In the genomic region with DNA sequence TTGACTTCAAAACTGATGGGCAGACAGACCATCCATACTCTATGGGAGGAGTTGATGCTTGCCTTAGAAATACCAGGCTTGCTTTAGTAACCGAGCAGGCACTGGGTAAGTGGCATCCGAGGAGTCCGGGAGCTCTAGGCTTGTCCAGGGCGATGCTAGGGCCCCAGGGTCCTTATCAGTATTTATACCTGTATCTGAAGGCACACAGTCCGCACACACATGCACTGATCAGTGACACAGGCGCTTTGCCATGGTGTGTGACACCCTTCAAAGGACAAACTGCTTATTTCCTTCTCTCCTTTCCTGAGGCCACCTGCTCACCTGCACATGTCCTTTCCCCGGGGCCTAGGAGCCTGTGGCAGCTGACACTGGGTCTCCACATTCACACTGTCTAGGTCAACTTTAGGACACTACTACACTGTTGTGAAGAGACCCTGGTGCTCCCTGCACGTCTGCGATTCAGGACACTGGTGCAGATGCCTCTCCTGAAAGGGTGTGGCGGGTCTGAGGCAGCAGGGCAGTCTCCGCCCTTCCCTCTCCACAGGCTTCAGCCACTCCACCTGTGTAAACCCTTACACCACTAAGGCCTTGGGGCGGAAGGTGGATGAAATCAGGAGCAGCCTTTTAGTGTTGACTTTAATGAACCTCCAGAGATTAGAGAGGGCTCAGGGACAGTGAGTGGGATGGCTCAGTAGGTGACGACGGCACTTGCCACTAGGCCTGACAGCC, we compare ENCODE assay signal across 7 mouse cellular contexts. TPM values are rescaled to one million over a fixed set of nuclear protein-coding genes. Genes with fewer than 3 reads are reported as not detected.
A peak's percentile ranks its signal among the peaks of the same experiment; 100 is the strongest.
DNase-seq lines count a peak whose midpoint lies in the region; ATAC-seq and TF ChIP-seq lines count a peak whose summit lies in the region.

No protein-coding gene starts in this region.

- no peaks in the 10 kb centered on the region for H3K4me1 ChIP-seq in kidney, postnatal 0 days (replicated peaks; ENCODE audit: insufficient read depth, low read length)
- 0 out of 2 replicates have a peak, but pooled peaks cover 2% of the 10 kb centered on the region for H3K4me1 ChIP-seq in limb, embryonic 12.5 days (replicated peaks)

- no peak overlapping the region for H3K27ac ChIP-seq in kidney, postnatal 0 days
- H3K27ac ChIP-seq in limb, embryonic 12.5 days = no peak overlapping the region

- no peak overlapping the region for H3K9ac ChIP-seq in kidney, postnatal 0 days (ENCODE audit: low read depth, low read length)
- no peak overlapping the region for H3K9ac ChIP-seq in limb, embryonic 12.5 days (replicated peaks)

- H3K36me3 ChIP-seq in kidney, postnatal 0 days (ENCODE audit: insufficient read depth, low read length) = peaks cover 11% of the 10 kb centered on the region
- peaks cover 19% of the 10 kb centered on the region for H3K36me3 ChIP-seq in limb, embryonic 12.5 days

- no peak overlapping the region for H3K4me2 ChIP-seq in kidney, postnatal 0 days (ENCODE audit: low read length)
- H3K4me2 ChIP-seq in limb, embryonic 12.5 days = no peak overlapping the region

- TF ChIP-seq CTCF in kidney, postnatal 0 days (IDR thresholded peaks at IDR 0.05; ENCODE audit: low read depth) = no peak

- H3K9me3 ChIP-seq in kidney, postnatal 0 days (replicated peaks; ENCODE audit: low read length) = no peaks in the 10 kb centered on the region
- no peaks in the 10 kb centered on the region for H3K9me3 ChIP-seq in limb, embryonic 12.5 days

- ATAC-seq in kidney, postnatal 0 days (replicated peaks; ENCODE audit: low FRiP score, low read depth) = peak; percentile 34; the same call in 1 of the 2 replicates
- ATAC-seq in erythroblast, adult 5-6 weeks (replicated peaks; ENCODE audit: low FRiP score, poor library complexity, severe bottlenecking) = peak; percentile 48
- ATAC-seq in limb, embryonic 12.5 days (ENCODE audit: insufficient number of reproducible peaks, insufficient read depth, low FRiP score, low TSS enrichment, low read depth) = peak; percentile 17; the same call in 1 of the 2 replicates
- ATAC-seq in monocyte, adult 5-6 weeks (replicated peaks; ENCODE audit: insufficient number of reproducible peaks, low FRiP score, low TSS enrichment, poor library complexity, severe bottlenecking) = peak; percentile 24; the same call in 1 of the 2 replicates

- 85% methylated on average over 14 of the region's 14 CpGs for WGBS in kidney, postnatal 0 days
- WGBS in limb, embryonic 12.5 days = 82% methylated on average over 14 of the region's 14 CpGs

- H3K27me3 ChIP-seq in kidney, postnatal 0 days (ENCODE audit: insufficient read depth, low read length) = no peaks in the 10 kb centered on the region
- H3K27me3 ChIP-seq in limb, embryonic 12.5 days = no peaks in the 10 kb centered on the region

- no peak for DNase-seq in kidney, postnatal 0 days (ENCODE audit: low spot score)
- no peak for DNase-seq in kidney, postnatal 4 days
- no peak for DNase-seq in cerebellum, adult 11 months
- no peak for DNase-seq in thymus, adult 18-20 months

- H3K4me3 ChIP-seq in kidney, postnatal 0 days (replicated peaks; ENCODE audit: low read depth, low read length) = no peak overlapping the region
- no peak overlapping the region for H3K4me3 ChIP-seq in limb, embryonic 12.5 days (replicated peaks)

RNA-seq across cellular contexts. Expression of a gene that starts 55.4 kb away (rescaled TPM):
- polyA plus RNA-seq in kidney, postnatal 0 days (2015; fragmentation: Nextera tagmentation; extraction: Ambion mirVana) = 11.1 and 11.4 TPM in 2 replicates
- total RNA-seq in erythroblast, adult 5-6 weeks (2015; ENCODE audit: low replicate concordance) = not detected in 2 replicates
- total RNA-seq in erythroblast, adult 5-6 weeks (2017; ENCODE audit: low replicate concordance) = 0.51 and 1.7 TPM in 2 replicates
- polyA plus RNA-seq in limb, embryonic 12.5 days (2016; fragmentation: Nextera tagmentation; extraction: Ambion mirVana) = 13.2 and 13.8 TPM in 2 replicates
- 0.29 to 4.3 TPM (median 0.53 TPM) in 3 replicates for total RNA-seq in monocyte, adult 5-6 weeks (2017)
